Mouse (Mus musculus) megakaryocyte-erythroid progenitor cell, adult 5-6 weeks (primary cell): ENCODE measurements around the gene Prdm2. TPM values are rescaled to one million over a fixed set of nuclear protein-coding genes. Genes with fewer than 3 reads are reported as not detected.

Source experiments
- ATAC-seq: replicated peaks from 2 replicates; pipeline ENCODE4 v1.8.0; 2016; ENCODE audit warnings: mild to moderate bottlenecking, inconsistent platforms; ENCODE audit not compliant: severe bottlenecking, poor library complexity, low FRiP score, low TSS enrichment
- total RNA-seq, 2 experiments: library from RNA; stranded (forward) in 1 of 2; stranded (reverse) in 1 of 2; fragments of 200-1000, 215-1000 nt in 1 of 2; fragments of >200 nt in 1 of 2; fragmentation: Nextera tagmentation in 1 of 2; gene quantifications; 2 replicates each; pipeline ENCODE4 v1.2.3; 2014 to 2017

Prdm2 gene
- total RNA-seq (2014; fragmentation: Nextera tagmentation) (17.0 and 22.9 TPM in 2 replicates), total RNA-seq (2017) (7.8 and 9.0 TPM in 2 replicates)

GRCm38 (mm10) chr4:143212341-143213174 lies at the start of gene Prdm2:
TSS of gene Prdm2 (minus strand) at chr4:143212995.
- ATAC-seq: peak; percentile 25

GRCm38 (mm10) chr4:143259718-143260349 lies 47.0 kb upstream of the Prdm2 start:
- peak; percentile 53; the same call in 1 of the 2 replicates for ATAC-seq

- ATAC-seq: peak; percentile 66
These were observed 45.7 kb upstream of the Prdm2 start for GRCm38 (mm10) chr4:143258517-143258916.

GRCm38 (mm10) chr4:143257971-143258370 lies 45.2 kb upstream of the Prdm2 start:
- ATAC-seq: no peak

- ATAC-seq: no peak
These were observed 42.7 kb upstream of the Prdm2 start for GRCm38 (mm10) chr4:143255541-143255940.

- ATAC-seq: no peak
These were observed 40.6 kb upstream of the Prdm2 start for GRCm38 (mm10) chr4:143253356-143253755.

- no peak for ATAC-seq
These were observed 35.3 kb upstream of the Prdm2 start for GRCm38 (mm10) chr4:143248050-143248449.

- ATAC-seq: no peak
These were observed 28.5 kb upstream of the Prdm2 start for GRCm38 (mm10) chr4:143241294-143241693.

- no peak for ATAC-seq
These were observed 26.9 kb upstream of the Prdm2 start for GRCm38 (mm10) chr4:143239615-143240201.

- no peak for ATAC-seq
These were observed 26.3 kb upstream of the Prdm2 start for GRCm38 (mm10) chr4:143239117-143239516.

GRCm38 (mm10) chr4:143238241-143239031 lies 25.6 kb upstream of the Prdm2 start:
- peak; percentile 70; the same call in 1 of the 2 replicates for ATAC-seq

GRCm38 (mm10) chr4:143231790-143232422 lies 19.1 kb upstream of the Prdm2 start:
- ATAC-seq: no peak

- ATAC-seq: no peak
These were observed 18.3 kb upstream of the Prdm2 start for GRCm38 (mm10) chr4:143231110-143231509.

GRCm38 (mm10) chr4:143227976-143228375 lies 15.2 kb upstream of the Prdm2 start:
- ATAC-seq: no peak

- ATAC-seq: no peak
These were observed 13.1 kb upstream of the Prdm2 start for GRCm38 (mm10) chr4:143225886-143226285.

- no peak for ATAC-seq
These were observed 6.5 kb upstream of the Prdm2 start for GRCm38 (mm10) chr4:143219316-143219751.

- no peak for ATAC-seq
These were observed 6.1 kb upstream of the Prdm2 start for GRCm38 (mm10) chr4:143218858-143219257.

- no peak for ATAC-seq
These were observed 4.4 kb upstream of the Prdm2 start for GRCm38 (mm10) chr4:143217189-143217588.

- ATAC-seq: no peak
These were observed 1.5 kb upstream of the Prdm2 start for GRCm38 (mm10) chr4:143214221-143214797.
